Mouse (Mus musculus) ES-Bruce4 (cell line): ENCODE results near the gene Atp6v1f.

ENCODE experiments used
- CTCF ChIP-seq: IDR thresholded peaks from one replicate; pipeline ENCODE4 v1.8.1; 2011; ENCODE audit warnings: low read depth, low read length
- POLR2A ChIP-seq: IDR thresholded peaks from one replicate; pipeline ENCODE4 v1.8.1; 2011; ENCODE audit warnings: low read length; ENCODE audit not compliant: insufficient read depth

- no peak for TF ChIP-seq POLR2A
- TF ChIP-seq CTCF, result no peak
Observed at GRCm38 (mm10) chr6:29431473-29431872, 36.0 kb upstream of the Atp6v1f start.
